Mouse (Mus musculus): ENCODE results near the gene Pde1b.

Pde1b gene

GRCm38 (mm10) chr15:103509317-103509716 is 6.5 kb downstream of the Pde1b start:
- DNase-seq (ENCODE audit: low read depth, low spot score), result no peak

DNA sequence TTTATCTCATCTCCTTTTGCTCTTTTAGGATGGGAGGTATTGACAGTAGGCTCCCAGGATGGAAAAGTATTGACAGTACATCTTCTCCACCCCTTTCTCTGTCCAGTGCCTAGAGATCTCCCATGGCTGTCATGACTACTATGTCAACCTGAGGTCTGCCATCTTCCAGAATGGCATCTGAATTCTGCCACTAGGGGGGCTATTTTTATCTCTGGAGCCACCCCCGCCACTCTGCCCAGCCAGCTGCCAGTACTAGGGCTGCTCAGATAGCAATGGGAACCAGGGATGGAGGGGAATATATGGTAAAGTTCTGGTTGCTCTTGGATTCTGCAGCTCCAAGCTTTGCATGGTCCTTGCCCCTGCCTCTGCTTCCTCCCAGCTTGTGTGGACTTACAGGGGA is 8.8 kb downstream of the Pde1b start:
- DNase-seq (ENCODE audit: low read depth, low spot score), result peak; percentile 76

DNA sequence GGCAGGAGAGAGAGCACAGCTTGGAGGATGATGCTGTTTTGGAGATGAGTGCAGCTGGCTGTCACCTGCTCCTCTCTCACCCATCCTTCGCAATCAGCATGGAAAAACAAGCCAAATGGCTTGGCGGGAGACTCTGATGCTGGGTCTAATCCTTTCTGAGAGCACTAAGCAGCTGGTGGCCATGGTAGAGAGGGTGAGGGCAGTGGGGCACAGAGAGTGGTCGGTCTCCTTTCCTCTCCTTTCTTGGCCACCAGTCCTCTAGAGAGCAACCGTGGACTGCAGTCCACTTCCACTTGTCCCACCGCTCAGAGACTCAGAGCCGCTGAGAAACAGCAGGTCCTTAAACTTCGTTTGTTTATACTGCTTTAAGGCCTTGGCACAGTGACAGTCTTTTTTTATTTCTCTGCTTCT is 10.8 kb downstream of the Pde1b start:
- DNase-seq (ENCODE audit: low read depth, low spot score), result peak; percentile 69

DNA sequence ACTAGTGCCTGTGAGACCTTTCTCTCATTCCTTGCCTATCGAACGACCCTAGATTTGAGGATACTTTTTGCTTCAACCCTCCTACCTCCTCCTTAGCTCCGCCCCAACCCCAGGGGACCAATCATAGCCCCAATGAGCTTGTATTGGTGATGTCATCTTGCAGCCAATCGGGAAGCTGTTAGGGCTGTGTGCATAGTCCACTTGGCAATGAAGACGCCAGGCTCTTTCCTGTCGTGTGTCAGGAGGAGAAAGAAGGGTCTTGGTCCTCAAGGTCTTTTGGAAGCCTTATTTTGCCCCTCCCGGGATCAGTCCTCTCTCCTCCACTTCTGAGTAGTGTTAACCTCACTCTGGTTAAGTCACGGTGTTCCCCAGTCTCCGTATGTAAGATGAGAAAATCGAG is 11.3 kb downstream of the Pde1b start:
- DNase-seq (ENCODE audit: low read depth, low spot score), result peak; percentile 95

DNA sequence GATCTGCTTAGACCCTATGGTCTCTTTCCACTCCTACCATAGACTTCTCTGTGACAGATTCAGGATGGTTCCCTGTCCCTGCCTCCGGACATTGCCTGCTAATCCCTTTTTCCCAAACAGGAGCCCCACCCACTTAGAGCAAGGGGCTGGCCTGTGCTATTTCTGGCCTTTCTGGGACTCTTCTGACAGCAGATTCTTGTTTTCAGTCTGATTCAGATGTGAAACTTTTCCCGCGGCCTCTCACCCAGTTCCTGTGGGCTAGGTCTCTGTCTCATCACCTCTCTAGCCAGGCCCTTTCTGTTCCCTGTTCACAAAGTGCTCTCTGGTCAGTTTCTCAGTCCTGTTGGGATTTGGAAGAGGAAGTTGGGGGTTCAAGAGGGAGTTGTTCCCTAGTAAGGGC is 12.1 kb downstream of the Pde1b start:
- DNase-seq (ENCODE audit: low read depth, low spot score), result no peak

- peak; percentile 58 for DNase-seq (ENCODE audit: low read depth, low spot score)
These were observed 16.0 kb downstream of the Pde1b start for GRCm38 (mm10) chr15:103518600-103519385.

- no peak for DNase-seq (ENCODE audit: low read depth, low spot score)
These were observed 16.8 kb downstream of the Pde1b start for GRCm38 (mm10) chr15:103519386-103520378.

DNA sequence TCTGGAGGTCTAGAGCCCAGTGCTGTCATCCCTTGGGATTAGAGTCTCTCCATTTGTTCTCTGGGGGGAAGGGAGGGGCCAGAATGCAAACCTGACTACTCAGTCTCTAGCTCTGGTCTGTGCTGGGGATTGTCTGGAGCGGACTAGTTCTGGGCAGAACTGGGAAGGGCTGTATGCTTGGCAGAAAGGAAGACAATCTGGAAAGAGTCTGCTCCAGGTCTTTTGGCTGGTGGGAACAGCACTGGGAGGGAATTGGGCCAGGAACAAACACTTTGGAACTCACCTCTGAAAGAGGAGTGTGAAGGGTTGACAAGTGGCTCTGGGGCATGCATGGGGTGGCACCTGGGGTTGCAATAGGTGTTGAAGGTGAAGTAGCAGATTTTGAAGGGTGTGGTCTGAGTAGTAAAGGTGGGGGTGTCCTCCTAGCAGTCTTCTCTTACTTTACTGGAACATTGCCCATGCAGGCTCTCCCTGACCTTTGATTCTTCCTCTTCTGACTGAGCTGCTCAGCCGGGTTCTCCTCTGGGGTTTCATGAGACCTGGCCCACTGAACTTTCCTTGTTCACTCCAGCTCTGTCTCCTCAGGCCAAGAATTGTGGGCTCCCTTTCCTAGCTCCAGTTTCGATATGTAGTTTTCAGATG is 19.7 kb downstream of the Pde1b start:
- peak; percentile 44 for DNase-seq (ENCODE audit: low read depth, low spot score)

GRCm38 (mm10) chr15:103523156-103523555 is 20.3 kb downstream of the Pde1b start:
- DNase-seq (ENCODE audit: low read depth, low spot score), result peak; percentile 68

DNA sequence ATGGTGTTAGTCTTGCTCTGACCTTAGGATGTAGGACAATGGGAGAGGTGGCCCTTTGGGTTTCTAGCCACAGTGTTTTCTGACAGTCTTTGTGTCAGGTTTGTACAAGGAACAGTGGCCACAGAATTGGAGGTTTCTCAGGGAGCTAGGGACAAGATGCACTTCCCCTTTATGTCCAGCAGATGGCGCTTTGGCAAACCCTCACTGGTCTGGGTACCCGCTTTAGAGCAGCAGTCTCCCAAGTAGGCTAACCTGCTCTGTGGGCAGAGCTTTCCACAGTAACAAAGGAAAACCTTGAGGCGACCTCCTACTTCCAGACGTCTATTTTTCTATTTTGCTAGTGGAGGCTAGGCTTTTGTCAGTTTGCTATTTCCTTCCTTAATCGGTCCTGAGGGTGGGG is 27.5 kb downstream of the Pde1b start:
- peak; percentile 86 for DNase-seq (ENCODE audit: low read depth, low spot score)

- DNase-seq (ENCODE audit: low read depth, low spot score), result no peak
These were observed 31.3 kb downstream of the Pde1b start for GRCm38 (mm10) chr15:103534054-103534620.

DNA sequence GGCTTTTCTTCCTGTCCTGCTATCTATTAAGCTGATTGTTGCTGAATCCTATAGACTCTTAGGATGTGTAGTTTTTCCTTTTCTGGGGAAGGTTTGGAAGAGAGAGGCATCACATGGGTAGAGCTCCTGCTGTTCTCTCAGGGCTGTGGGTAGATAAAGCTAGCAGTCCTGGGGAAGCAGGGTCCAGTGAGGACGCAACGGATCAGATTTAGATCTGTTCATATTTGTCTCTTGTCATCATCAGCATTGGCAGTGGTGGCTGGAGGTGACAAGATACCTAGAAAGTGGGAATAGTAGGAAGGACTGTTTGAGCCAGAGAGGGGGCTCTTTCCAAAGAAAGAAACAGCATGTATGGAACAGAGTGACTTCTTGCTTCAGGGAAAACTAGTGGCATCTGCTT is 32.2 kb downstream of the Pde1b start:
- peak; percentile 44 for DNase-seq (ENCODE audit: low read depth, low spot score)

DNA sequence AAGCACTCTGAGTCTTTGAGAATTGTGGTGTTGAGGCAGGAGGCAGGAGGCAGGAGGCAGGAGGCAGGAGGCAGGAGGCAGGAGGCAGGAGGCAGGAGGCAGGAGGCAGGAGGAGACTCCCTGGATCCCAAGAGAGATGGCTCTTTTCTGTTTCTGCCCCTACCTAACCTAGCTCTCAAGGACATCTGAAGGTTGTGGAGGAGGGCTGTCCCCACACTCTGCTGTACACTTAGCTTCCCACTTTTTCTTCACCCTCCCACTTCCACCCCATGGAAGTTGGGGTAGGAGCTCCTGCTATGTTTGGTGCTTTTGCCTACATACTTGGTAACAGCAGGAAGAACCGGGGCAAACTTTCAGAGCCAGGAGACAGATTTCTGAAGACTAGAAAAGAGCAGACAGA is 33.0 kb downstream of the Pde1b start:
- DNase-seq (ENCODE audit: low read depth, low spot score), result peak; percentile 42

GRCm38 (mm10) chr15:103536456-103536855 is 33.6 kb downstream of the Pde1b start:
- no peak for DNase-seq (ENCODE audit: low read depth, low spot score)

- DNase-seq (ENCODE audit: low read depth, low spot score), result peak; percentile 79
These were observed 34.4 kb downstream of the Pde1b start for GRCm38 (mm10) chr15:103537011-103537821.

DNA sequence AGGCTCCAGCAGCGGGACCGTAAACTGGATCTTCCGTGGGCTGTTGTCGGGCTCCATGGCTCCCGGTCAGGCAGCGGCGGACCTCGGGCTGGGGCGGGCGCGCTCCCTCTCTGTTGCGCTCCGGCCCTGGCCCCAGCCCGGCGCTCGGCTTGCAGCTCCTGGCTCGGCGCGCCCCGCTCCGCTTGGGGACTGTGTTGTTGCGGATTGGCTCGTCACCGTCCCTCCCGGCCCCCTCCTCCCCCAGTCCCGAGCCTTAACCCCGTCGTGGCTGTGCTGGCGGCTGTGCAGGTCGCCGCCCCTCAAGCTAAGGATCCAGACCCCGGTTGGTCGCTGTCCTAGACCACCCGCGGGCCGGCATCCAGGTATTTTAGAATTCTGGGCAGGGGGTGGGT is 35.0 kb downstream of the Pde1b start, which contains the start of gene Ppp1r1a:
TSS of gene Ppp1r1a (minus strand) at position 182 of the 392 bp plus-strand sequence.
- peak; percentile 81 for DNase-seq (ENCODE audit: low read depth, low spot score)

GRCm38 (mm10) chr15:103539259-103539658 is 36.4 kb downstream of the Pde1b start:
- no peak for DNase-seq (ENCODE audit: low read depth, low spot score)

- DNase-seq (ENCODE audit: low read depth, low spot score), result no peak
These were observed 37.8 kb downstream of the Pde1b start for GRCm38 (mm10) chr15:103540646-103541045.

- DNase-seq (ENCODE audit: low read depth, low spot score), result no peak
These were observed 39.7 kb downstream of the Pde1b start for GRCm38 (mm10) chr15:103542526-103542925.

GRCm38 (mm10) chr15:103547983-103548382 is 45.1 kb downstream of the Pde1b start:
- no peak for DNase-seq (ENCODE audit: low read depth, low spot score)

DNA sequence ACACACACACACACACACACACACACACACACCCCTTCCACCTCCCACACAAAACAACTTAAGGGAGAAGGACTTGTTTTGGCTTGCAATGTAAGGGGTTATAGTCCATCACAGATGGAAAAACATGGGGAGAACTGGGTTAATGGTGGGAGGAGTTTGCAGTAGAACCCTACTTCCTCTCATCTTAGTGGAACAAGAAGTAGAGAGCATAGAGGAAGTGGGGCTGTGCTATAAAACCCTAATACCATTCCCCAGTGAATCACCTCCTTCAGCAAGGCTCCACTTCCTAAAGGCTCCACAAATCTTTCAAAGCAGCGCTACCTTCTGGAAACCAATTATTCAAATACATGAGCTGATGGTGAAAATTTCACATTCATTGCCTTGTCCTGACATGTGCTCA is 46.6 kb downstream of the Pde1b start:
- DNase-seq (ENCODE audit: low read depth, low spot score), result no peak
